Mouse (Mus musculus): ENCODE results near the gene Smyd2. TPM values are rescaled to one million over a fixed set of nuclear protein-coding genes. Genes with fewer than 3 reads are reported as not detected.

Smyd2 gene
- polyA plus RNA-seq, 1 experiment, result not detected

DNA sequence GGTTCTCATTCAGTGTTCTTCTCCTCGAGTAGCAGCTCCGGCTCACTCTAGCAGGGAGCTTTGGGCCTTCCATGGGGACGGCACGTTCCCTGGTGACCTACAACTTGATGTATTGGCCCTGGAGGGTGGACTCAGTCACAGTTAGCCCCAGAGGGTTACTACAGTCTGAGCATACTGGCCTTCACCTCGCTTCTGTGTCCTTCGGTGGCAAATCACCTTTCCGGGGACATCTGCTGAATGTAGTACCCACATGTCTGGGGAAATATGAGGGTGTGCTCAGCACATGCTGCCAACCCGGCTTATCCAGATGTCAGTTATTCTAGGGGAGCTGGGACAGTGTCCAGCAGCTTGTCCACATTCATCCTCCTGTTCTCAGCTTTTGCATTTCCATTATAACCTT, 48.6 kb downstream of the Smyd2 start:
- 89% methylated on average over 8 of the region's 8 CpGs for WGBS
- Histone ChIP-seq H3K4me3 (ENCODE audit: insufficient read depth, low read depth, low read length) (no peak overlapping the region), H3K27ac (ENCODE audit: insufficient read depth, low read depth, low read length) (no peak overlapping the region), H3K4me1 (ENCODE audit: control insufficient read depth, insufficient read depth, low read length) (no peaks in the 10 kb centered on the region)
- TF ChIP-seq POLR2A (IDR thresholded peaks at IDR 0.05; ENCODE audit: insufficient read depth, low read depth, low read length) (no peak), CTCF (IDR thresholded peaks at IDR 0.05; ENCODE audit: insufficient read depth, low read depth, low read length) (no peak)

DNA sequence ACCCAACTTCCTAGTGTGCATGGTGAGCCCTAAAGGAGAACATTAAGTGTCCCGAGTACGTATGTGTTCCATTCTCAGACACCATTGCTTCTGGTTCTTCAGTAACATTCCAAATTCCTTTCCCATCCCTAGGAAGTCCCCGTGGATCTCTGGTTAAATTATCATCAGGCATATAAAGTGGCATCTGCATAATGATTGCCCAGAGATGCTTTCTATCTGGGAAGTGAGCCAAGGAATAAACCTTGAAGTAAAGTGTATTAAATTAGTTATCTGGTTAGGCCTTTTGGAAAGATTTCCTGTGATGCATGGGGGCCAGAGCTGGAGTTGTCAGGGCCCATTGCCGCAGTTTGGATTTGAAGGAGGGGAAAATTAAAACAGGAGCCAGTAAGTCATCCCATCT, 50.1 kb downstream of the Smyd2 start:
- Histone ChIP-seq H3K4me1 (ENCODE audit: control insufficient read depth, insufficient read depth, low read length) (peaks cover 8% of the 10 kb centered on the region; the same call in 1 of the 2 replicates), H3K4me3 (ENCODE audit: insufficient read depth, low read depth, low read length) (no peak overlapping the region), H3K27ac (ENCODE audit: insufficient read depth, low read depth, low read length) (no peak overlapping the region)
- WGBS, result 69% methylated on average over 4 of the region's 4 CpGs
- TF ChIP-seq POLR2A (IDR thresholded peaks at IDR 0.05; ENCODE audit: insufficient read depth, low read depth, low read length) (no peak), CTCF (IDR thresholded peaks at IDR 0.05; ENCODE audit: insufficient read depth, low read depth, low read length) (no peak)

DNA sequence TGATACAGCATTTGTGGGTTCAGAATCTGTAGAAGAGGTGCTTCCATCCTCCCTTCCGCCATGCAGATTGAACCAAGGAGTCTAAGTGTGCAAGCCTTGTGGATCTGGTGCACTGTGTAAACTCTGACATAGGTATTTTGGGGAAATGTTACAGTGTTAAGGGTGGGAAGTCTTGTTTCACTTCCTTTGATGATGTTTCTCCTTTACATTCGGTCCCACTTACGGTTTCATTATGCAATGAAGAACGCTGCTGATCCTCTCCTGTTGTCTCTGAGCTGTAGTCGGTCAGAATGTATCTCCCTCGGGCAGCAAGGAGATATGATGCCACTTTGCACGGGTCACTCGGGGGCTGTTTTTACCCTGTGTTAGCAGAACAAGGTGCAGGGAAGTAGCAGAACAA, 50.5 kb downstream of the Smyd2 start:
- 92% methylated on average over 8 of the region's 8 CpGs for WGBS
- H3K4me1 ChIP-seq (ENCODE audit: control insufficient read depth, insufficient read depth, low read length), result peaks cover 8% of the 10 kb centered on the region; the same call in 1 of the 2 replicates

DNA sequence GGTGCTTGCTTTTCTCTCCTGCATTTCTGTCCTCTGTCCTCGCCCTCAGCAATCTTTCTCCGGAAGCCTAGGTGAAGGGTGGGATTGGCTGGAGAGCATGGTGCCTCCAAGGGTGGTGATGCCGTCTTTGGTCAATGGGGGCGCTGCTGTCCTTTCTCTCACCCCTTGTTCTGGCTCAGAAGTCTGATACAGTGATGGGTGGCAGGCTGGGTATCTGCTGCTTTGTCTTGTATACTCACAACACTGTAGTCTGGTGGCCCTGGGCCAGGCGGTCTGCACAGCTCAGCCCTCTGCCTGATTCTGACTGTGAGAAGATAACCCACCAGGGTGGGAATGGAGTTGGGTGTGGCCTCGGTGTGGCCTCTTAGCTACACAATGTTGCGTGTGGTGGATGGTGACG, 51.6 kb downstream of the Smyd2 start:
- no peak overlapping the region for H3K4me3 ChIP-seq (ENCODE audit: insufficient read depth, low read depth, low read length)
- WGBS, result 84% methylated on average over 8 of the region's 8 CpGs
- peaks cover 8% of the 10 kb centered on the region; the same call in 1 of the 2 replicates for H3K4me1 ChIP-seq (ENCODE audit: control insufficient read depth, insufficient read depth, low read length)
- H3K27ac ChIP-seq (ENCODE audit: insufficient read depth, low read depth, low read length), result no peak overlapping the region
- no peak for TF ChIP-seq CTCF (IDR thresholded peaks at IDR 0.05; ENCODE audit: insufficient read depth, low read depth, low read length)
- no peak for TF ChIP-seq POLR2A (IDR thresholded peaks at IDR 0.05; ENCODE audit: insufficient read depth, low read depth, low read length)

More for the DNA sequence above, 50.5 kb downstream of the Smyd2 start:
- Histone ChIP-seq H3K27ac (ENCODE audit: insufficient read depth, low read depth, low read length) (no peak overlapping the region), H3K4me3 (ENCODE audit: insufficient read depth, low read depth, low read length) (no peak overlapping the region)
- no peak for TF ChIP-seq CTCF (IDR thresholded peaks at IDR 0.05; ENCODE audit: insufficient read depth, low read depth, low read length)
- TF ChIP-seq POLR2A (IDR thresholded peaks at IDR 0.05; ENCODE audit: insufficient read depth, low read depth, low read length), result no peak

DNA sequence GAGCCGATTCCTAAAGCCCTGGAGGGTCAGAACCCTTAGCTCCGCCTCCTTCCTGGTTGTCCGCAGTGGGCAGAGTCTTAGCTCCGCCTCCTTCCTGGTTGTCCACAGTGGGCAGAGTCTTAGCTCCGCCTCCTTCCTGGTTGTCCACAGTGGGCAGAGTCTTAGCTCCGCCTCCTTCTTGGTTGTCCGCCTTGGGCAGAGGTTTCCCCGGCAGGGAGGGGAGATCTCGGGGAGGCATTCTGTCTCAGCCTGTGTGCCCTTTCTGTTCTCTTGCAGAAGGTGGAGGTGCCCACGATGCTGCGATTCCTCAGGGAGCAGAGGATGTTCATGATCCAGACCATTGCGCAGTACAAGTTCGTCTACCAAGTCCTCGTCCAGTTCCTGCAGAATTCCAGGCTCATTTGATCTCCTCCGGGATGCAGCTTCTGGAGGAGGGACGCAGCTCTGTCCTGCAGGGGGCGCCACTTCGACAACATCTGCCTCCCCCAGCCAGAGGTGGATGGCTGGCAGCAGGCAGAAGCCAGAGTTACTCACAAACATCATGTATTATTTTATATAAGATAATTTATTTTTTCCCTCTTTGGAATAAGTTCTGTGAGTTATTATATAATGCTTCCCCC, 52.4 kb downstream of the Smyd2 start:
- no peak overlapping the region for H3K4me3 ChIP-seq (ENCODE audit: insufficient read depth, low read depth, low read length)
- H3K4me1 ChIP-seq (ENCODE audit: control insufficient read depth, insufficient read depth, low read length), result peaks cover 15% of the 10 kb centered on the region
- no peak overlapping the region for H3K27ac ChIP-seq (ENCODE audit: insufficient read depth, low read depth, low read length)
- 91% methylated on average over 18 of the region's 18 CpGs for WGBS
- TF ChIP-seq POLR2A (IDR thresholded peaks at IDR 0.05; ENCODE audit: insufficient read depth, low read depth, low read length), result no peak
- peak; percentile 24; the same call in 1 of the 2 replicates for TF ChIP-seq CTCF (IDR thresholded peaks at IDR 0.05; ENCODE audit: insufficient read depth, low read depth, low read length)

DNA sequence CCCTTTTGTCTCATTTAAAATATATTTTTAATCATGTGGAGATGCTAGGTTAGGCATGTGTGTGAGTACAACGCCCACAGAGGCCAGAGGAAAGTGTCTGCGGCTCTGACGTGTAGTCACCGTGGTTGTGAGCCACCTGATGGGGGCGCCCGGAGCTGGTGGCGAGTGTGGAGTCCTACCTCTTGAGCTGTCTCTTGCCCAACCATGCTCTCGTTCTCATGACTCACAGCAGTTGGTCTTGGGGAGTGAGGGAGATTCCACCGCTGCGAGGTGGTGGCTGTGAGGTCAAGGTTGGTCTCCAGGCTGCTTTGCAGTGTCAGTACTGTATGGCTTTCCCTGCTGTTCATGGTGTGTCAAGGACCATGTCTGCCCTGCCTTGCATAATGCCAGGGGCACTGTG, 54.1 kb downstream of the Smyd2 start:
- H3K4me3 ChIP-seq (ENCODE audit: insufficient read depth, low read depth, low read length), result no peak overlapping the region
- H3K4me1 ChIP-seq (ENCODE audit: control insufficient read depth, insufficient read depth, low read length), result peaks cover 17% of the 10 kb centered on the region
- 71% methylated on average over 10 of the region's 10 CpGs for WGBS
- TF ChIP-seq POLR2A (IDR thresholded peaks at IDR 0.05; ENCODE audit: insufficient read depth, low read depth, low read length) (no peak), CTCF (IDR thresholded peaks at IDR 0.05; ENCODE audit: insufficient read depth, low read depth, low read length) (no peak)
- no peak overlapping the region for H3K27ac ChIP-seq (ENCODE audit: insufficient read depth, low read depth, low read length)

DNA sequence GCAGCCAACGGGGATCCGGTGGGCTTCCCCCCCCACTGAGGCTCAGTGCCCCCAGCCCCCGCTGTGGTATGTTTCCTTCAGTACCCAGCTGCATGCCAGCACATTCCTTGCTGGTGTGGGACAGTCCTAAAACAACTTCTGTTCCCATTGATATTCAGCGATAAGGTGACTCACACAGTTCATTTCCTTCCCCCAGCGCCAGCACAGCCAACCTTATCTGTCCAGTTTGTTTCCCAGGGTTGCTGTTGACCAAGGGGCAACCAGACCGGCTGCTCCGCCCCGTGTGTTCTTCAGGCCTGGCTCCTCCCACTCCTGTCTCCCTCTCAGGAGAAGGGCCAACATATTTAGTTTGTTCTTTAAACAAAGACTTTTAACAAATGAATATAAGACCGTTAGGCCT, 54.7 kb downstream of the Smyd2 start:
- Histone ChIP-seq H3K4me3 (ENCODE audit: insufficient read depth, low read depth, low read length) (no peak overlapping the region), H3K27ac (ENCODE audit: insufficient read depth, low read depth, low read length) (no peak overlapping the region), H3K4me1 (ENCODE audit: control insufficient read depth, insufficient read depth, low read length) (peaks cover 17% of the 10 kb centered on the region)
- TF ChIP-seq CTCF (IDR thresholded peaks at IDR 0.05; ENCODE audit: insufficient read depth, low read depth, low read length), result no peak
- TF ChIP-seq POLR2A (IDR thresholded peaks at IDR 0.05; ENCODE audit: insufficient read depth, low read depth, low read length), result no peak
- 55% methylated on average over 9 of the region's 9 CpGs for WGBS

DNA sequence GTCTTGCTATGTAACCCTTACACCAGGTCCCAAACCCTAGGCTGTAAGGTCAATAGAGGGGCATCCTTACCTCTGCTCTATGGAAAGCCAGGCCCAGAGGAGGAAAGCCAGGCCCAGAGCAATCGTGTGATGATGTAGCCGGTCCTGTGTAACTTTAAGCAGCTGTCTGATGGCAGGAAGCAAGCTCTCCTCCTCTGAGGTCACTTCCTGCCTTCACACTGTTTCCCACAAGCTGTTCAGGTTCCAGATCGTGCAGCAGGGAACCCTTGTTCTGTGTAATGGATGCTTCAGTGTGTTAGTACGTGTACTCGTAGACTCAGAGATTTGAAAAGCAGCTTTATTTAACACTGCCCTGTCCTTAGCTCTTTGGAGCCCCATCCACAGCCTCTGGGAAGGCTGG, 55.1 kb downstream of the Smyd2 start:
- no peak overlapping the region for H3K27ac ChIP-seq (ENCODE audit: insufficient read depth, low read depth, low read length)
- H3K4me1 ChIP-seq (ENCODE audit: control insufficient read depth, insufficient read depth, low read length), result peaks cover 17% of the 10 kb centered on the region
- H3K4me3 ChIP-seq (ENCODE audit: insufficient read depth, low read depth, low read length), result no peak overlapping the region
- 62% methylated on average over 5 of the region's 5 CpGs for WGBS
- no peak for TF ChIP-seq POLR2A (IDR thresholded peaks at IDR 0.05; ENCODE audit: insufficient read depth, low read depth, low read length)
- TF ChIP-seq CTCF (IDR thresholded peaks at IDR 0.05; ENCODE audit: insufficient read depth, low read depth, low read length), result no peak

DNA sequence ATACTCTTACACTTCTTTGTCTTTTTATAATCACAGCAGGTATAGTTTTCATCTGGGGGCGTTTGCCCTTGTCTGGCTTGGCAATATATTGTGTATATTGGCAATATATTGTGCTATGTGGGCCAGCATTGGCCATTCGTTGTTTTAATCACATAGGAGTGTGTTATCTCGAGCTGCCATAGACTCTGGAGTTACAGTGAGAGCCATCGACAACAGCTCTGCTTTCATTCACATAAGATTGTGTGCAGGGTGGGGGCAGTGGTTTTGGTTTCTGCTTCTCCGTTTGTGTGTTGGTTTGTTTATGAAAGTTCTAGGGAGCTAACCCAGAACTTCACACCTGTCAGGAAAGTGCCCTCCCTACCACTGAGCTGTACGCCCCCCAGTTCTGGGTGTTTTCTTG, 55.5 kb downstream of the Smyd2 start:
- Histone ChIP-seq H3K27ac (ENCODE audit: insufficient read depth, low read depth, low read length) (no peak overlapping the region), H3K4me1 (ENCODE audit: control insufficient read depth, insufficient read depth, low read length) (peaks cover 17% of the 10 kb centered on the region), H3K4me3 (ENCODE audit: insufficient read depth, low read depth, low read length) (no peak overlapping the region)
- TF ChIP-seq CTCF (IDR thresholded peaks at IDR 0.05; ENCODE audit: insufficient read depth, low read depth, low read length) (no peak), POLR2A (IDR thresholded peaks at IDR 0.05; ENCODE audit: insufficient read depth, low read depth, low read length) (no peak)
- 86% methylated on average over 6 of the region's 6 CpGs for WGBS
